Mouse (Mus musculus): ENCODE measurements around the gene P3h3.

DNA sequence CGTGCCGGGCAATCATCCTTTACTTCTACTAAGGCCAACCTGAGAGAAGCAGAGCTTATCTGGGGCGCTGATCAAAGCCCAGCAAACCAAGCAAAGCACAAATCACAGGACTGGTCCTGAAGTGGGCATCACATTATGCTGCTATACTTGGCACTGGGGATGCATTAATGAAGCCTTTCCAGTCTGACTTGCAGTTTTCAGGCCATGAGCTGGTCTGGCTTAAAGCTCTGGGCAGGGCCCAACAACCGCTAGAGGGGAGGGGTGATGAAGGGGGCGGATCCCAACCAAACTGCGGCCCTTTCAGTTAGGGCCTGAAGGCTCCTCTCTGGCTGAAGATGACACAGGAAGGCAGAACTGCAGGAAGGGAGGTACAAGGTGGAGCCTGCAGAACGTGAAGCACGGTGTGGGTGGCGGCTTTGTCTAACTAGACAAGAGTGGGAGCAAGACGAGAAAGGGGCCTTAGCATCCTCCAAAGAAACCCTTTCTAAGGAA is 29.4 kb downstream of the P3h3 start:
- TF ChIP-seq CTCF (IDR thresholded peaks at IDR 0.05; ENCODE audit: borderline replicate concordance, extremely low read depth, insufficient read depth, insufficient read length), result no peak
- TF ChIP-seq POLR2A (IDR thresholded peaks at IDR 0.05; ENCODE audit: borderline replicate concordance, extremely low read depth, insufficient read depth, insufficient read length, poor library complexity, severe bottlenecking), result no peak

All from brain, embryonic 14.5 days (tissue).